Mouse (Mus musculus) urinary bladder, postnatal 0 days (tissue): ENCODE results near the gene Gm5615. TPM values are rescaled to one million over a fixed set of nuclear protein-coding genes. Genes with fewer than 3 reads are reported as not detected.

Experiments
- polyA plus RNA-seq: library from polyadenylated mRNA; unstranded; fragments of >200 nt; fragmentation: Nextera tagmentation; extraction: Ambion mirVana; gene quantifications from 2 replicates; pipeline ENCODE4 v1.2.1, GENCODE M21; 2015

The Gm5615 gene
- polyA plus RNA-seq: not detected in 2 replicates

DNA sequence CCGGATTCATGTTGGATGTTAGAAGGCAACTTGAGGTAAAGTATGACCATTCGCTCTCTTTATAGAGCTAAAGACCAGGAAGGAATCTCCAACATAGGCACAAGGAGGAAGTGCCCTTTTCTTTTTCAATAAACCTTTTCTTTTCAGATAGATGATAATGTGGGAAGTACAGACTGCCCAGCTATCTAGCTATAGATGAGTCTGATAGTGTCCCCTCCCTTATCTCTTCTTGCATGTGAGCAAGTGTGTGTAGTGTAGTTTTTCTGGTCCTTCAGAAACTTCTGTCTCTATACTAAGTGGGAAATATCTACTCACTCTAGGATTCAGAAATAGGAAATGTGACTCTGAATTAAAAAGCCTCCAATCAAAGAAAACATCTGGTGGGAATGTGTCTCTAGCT, at the start of gene Gm5615:
Gene Gm5615 (minus strand): TSS at position 101 of the 400 bp plus-strand sequence.

DNA sequence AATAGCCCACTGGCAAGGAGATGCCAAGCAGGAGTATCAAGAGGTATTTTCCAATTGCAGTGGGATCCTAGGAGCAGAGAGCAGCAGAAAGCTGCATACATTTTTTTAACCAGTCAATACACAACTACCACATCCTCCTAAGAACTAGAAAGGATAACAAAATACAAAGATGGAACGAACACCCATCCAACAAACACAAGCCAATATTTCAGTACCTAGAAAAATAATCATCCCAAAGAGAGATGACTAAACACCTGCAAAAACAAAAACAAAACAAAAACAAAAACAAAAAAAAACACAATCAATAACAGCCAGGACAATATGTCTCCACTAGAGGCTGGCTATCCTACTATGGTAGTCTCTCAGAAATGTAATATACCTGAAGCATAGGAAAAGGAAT, 40.8 kb upstream of the Gm5615 start, which contains the start of gene Gm17689:
Gene Gm17689 (minus strand): TSS at position 101 of the 400 bp plus-strand sequence.

Other genes with a start within 250 kb of the Gm5615 start
- gene Gm7257, start 110.1 kb downstream of the Gm5615 start, polyA plus RNA-seq: not detected in 2 replicates
- gene Gm9513, start 66.3 kb downstream of the Gm5615 start, polyA plus RNA-seq: not detected in 2 replicates
- not detected in 2 replicates for gene Gm17689, start 40.7 kb upstream of the Gm5615 start, polyA plus RNA-seq
- gene A630095E13Rik, start 101.4 kb upstream of the Gm5615 start, polyA plus RNA-seq: not detected in 2 replicates
- gene Acrv1, start 151.3 kb upstream of the Gm5615 start, polyA plus RNA-seq: not detected in 2 replicates
- gene Chek1, start 185.1 kb upstream of the Gm5615 start, polyA plus RNA-seq: 8.0 and 8.5 TPM in 2 replicates
- gene Stt3a, start 225.7 kb upstream of the Gm5615 start, polyA plus RNA-seq: 158 and 189 TPM in 2 replicates